Mouse (Mus musculus) myocyte (in vitro differentiated cells): ENCODE data around the gene Cpsf4l. TPM values are rescaled to one million over a fixed set of nuclear protein-coding genes. Genes with fewer than 3 reads are reported as not detected.

Experiments
- H3K27me3 ChIP-seq: one replicate; pipeline ENCODE4 v1.6.1; 2011; ENCODE audit not compliant: control insufficient read depth, insufficient read depth, insufficient read length
- H3K36me3 ChIP-seq: one replicate; pipeline ENCODE4 v1.6.1; 2011; ENCODE audit not compliant: control insufficient read depth, insufficient read depth
- H3K4me2 ChIP-seq: one replicate; pipeline ENCODE4 v1.6.1; 2011; ENCODE audit warnings: low read depth, control low read depth
- H3K4me3 ChIP-seq: one replicate; pipeline ENCODE4 v1.5.1; 2011; ENCODE audit warnings: mild to moderate bottlenecking, control low read depth, moderate library complexity
- H3K79me2 ChIP-seq: one replicate; pipeline ENCODE4 v1.6.1; 2011; ENCODE audit not compliant: control insufficient read depth, insufficient read depth
- H3ac ChIP-seq: one replicate; pipeline ENCODE4 v1.6.1; 2011; ENCODE audit not compliant: control insufficient read depth, insufficient read length
- CEBPB ChIP-seq: IDR thresholded peaks from 2 replicates; pipeline ENCODE4 v1.6.1; 2011; ENCODE audit warnings: mild to moderate bottlenecking, moderate library complexity; ENCODE audit not compliant: poor library complexity, insufficient read depth, severe bottlenecking
- E2F4 ChIP-seq: IDR thresholded peaks from one replicate; pipeline ENCODE4 v1.6.1; 2011; ENCODE audit warnings: mild to moderate bottlenecking, control low read depth, moderate library complexity; ENCODE audit not compliant: insufficient read depth
- MAX ChIP-seq: IDR thresholded peaks from one replicate; pipeline ENCODE4 v1.6.1; 2011; ENCODE audit warnings: low read depth, mild to moderate bottlenecking, control low read depth
- MYOD1 ChIP-seq, 3 experiments: IDR thresholded peaks; one replicate each; pipeline ENCODE4 v1.6.1; 2011; ENCODE audit warnings: control low read depth in 2 of 3, low read depth in 2 of 3, mild to moderate bottlenecking in 2 of 3, moderate library complexity in 1 of 3; ENCODE audit not compliant: insufficient read length in 2 of 3, control insufficient read depth in 1 of 3
- MYOG ChIP-seq, 3 experiments: IDR thresholded peaks; one replicate each; pipeline ENCODE4 v1.6.1; 2011; ENCODE audit warnings: control low read depth in 2 of 3, low read depth in 2 of 3, mild to moderate bottlenecking in 2 of 3; ENCODE audit not compliant: insufficient read length in 2 of 3, control insufficient read depth in 1 of 3, insufficient read depth in 1 of 3
- POLR2A ChIP-seq: IDR thresholded peaks from one replicate; pipeline ENCODE4 v1.6.1; 2011; ENCODE audit warnings: low read depth, mild to moderate bottlenecking, control low read depth, moderate library complexity; ENCODE audit not compliant: insufficient read length
- POLR2AphosphoS2 ChIP-seq: IDR thresholded peaks from one replicate; pipeline ENCODE4 v1.6.1; 2011; ENCODE audit warnings: low read depth, control low read depth; ENCODE audit not compliant: insufficient read length
- REST ChIP-seq: IDR thresholded peaks from one replicate; pipeline ENCODE4 v1.6.1; 2011; ENCODE audit warnings: mild to moderate bottlenecking, control low read depth, moderate library complexity; ENCODE audit not compliant: insufficient read depth, insufficient read length
- SRF ChIP-seq: IDR thresholded peaks from one replicate; pipeline ENCODE4 v1.6.1; 2011; ENCODE audit warnings: low read depth; ENCODE audit not compliant: control insufficient read depth, insufficient read length
- TCF12 ChIP-seq: IDR thresholded peaks from one replicate; pipeline ENCODE4 v1.6.1; 2011; ENCODE audit warnings: mild to moderate bottlenecking, control low read depth; ENCODE audit not compliant: poor library complexity, insufficient read depth, severe bottlenecking
- TCF3 ChIP-seq: IDR thresholded peaks from one replicate; pipeline ENCODE4 v1.6.1; 2011; ENCODE audit warnings: low read depth, control low read depth; ENCODE audit not compliant: insufficient read length
- USF1 ChIP-seq: IDR thresholded peaks from one replicate; pipeline ENCODE4 v1.6.1; 2011; ENCODE audit warnings: low read depth, mild to moderate bottlenecking, control low read depth, moderate library complexity
- polyA plus RNA-seq: library from polyadenylated mRNA; unstranded; fragments of >200 nt; fragmentation: generic; extraction: Trizol; gene quantifications from one replicate; pipeline ENCODE4 v1.2.1, GENCODE M21; 2012; ENCODE audit warnings: missing spikeins

The Cpsf4l gene
- polyA plus RNA-seq, 1 experiment, result 0.06 TPM

DNA sequence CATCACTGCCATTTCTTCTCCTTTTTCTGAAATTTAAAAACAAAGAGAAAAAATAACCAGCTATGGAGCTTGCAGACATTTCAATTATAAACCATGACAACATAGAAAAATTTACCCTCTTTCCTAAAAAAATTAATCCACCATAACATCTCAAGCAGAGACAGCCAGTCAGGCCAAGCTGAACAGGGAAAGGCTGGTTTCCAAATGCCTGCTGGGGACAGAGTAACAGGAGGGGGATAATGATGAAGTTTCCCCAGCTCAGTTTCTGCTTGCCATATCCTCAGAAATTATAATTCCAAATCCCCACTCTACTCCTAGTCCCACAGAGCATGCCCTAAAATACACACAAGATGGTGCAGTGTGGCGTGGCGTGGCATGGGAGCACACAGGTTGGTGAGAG, 32.4 kb downstream of the Cpsf4l start:
- H3K27me3 ChIP-seq, result no peaks in the 10 kb centered on the region
- H3ac ChIP-seq, result no peak overlapping the region
- H3K4me2 ChIP-seq, result no peak overlapping the region
- peaks cover 99% of the 10 kb centered on the region for H3K79me2 ChIP-seq
- no peak overlapping the region for H3K4me3 ChIP-seq
- peaks cover 9% of the 10 kb centered on the region for H3K36me3 ChIP-seq
- TF ChIP-seq E2F4 (no peak), MAX (no peak), TCF12 (no peak), MYOG (IDR thresholded peaks at IDR 0.05; ENCODE audit: control insufficient read depth in 1 of 3, insufficient read depth in 1 of 3, insufficient read length in 2 of 3, low read depth in 2 of 3) (no peak), SRF (no peak), TCF3 (no peak), CEBPB (no peak), POLR2AphosphoS2 (no peak), USF1 (no peak), MYOD1 (IDR thresholded peaks at IDR 0.05; ENCODE audit: control insufficient read depth in 1 of 3, insufficient read length in 2 of 3, low read depth in 2 of 3) (no peak), POLR2A (no peak), REST (no peak)

DNA sequence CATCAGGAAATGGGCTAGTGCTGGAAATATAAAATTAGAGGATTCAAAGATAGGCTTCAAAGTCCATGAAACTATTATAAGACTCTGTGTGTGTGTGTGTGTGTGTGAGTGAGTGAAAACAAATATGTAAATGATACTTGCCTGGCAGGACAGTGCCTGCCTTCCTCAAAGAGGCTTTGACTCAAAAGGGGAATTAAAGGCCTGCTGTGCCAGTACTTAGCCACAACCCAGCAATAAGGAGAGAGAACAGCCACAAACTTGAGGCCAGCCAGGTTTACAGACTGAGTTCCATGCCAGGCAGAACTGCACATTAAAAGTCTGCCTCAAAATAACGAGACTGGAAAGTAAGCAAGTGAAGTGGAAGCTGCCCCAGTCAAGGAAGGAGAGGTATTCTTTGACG, 33.0 kb downstream of the Cpsf4l start:
- TF ChIP-seq POLR2A (no peak), USF1 (no peak), CEBPB (no peak), E2F4 (no peak), REST (no peak), TCF12 (no peak)
- no peak overlapping the region for H3K4me3 ChIP-seq
- peaks cover 99% of the 10 kb centered on the region for H3K79me2 ChIP-seq
- H3K4me2 ChIP-seq, result no peak overlapping the region
- no peak overlapping the region for H3ac ChIP-seq
- H3K36me3 ChIP-seq, result peaks cover 9% of the 10 kb centered on the region
- no peaks in the 10 kb centered on the region for H3K27me3 ChIP-seq

DNA sequence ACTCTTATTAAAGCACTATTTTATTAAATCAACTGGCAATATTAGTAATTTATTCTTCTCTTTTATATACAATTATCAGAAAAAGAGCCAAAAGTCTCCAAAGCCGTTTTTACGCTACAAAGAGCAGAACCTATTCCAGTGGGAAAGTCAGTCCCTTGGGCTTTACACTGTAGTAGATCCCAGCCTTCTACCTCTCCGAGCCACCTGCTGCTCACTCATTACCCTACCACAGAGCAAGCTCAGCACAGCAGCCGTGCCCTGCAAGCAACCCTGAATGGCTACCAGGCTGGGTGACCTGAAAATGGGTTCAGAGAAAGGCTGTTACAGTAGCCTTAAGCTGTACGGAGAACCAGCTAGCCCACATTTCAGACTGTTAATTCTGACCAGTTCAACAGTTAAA, 35.2 kb downstream of the Cpsf4l start:
- H3K27me3 ChIP-seq, result no peaks in the 10 kb centered on the region
- H3K36me3 ChIP-seq, result peaks cover 20% of the 10 kb centered on the region
- TF ChIP-seq MYOG (IDR thresholded peaks at IDR 0.05; ENCODE audit: control insufficient read depth in 1 of 3, insufficient read depth in 1 of 3, insufficient read length in 2 of 3, low read depth in 2 of 3), result no peak
- TF ChIP-seq TCF3, result no peak
- TF ChIP-seq REST, result no peak
- no peak for TF ChIP-seq POLR2AphosphoS2
- no peak for TF ChIP-seq MYOD1 (IDR thresholded peaks at IDR 0.05; ENCODE audit: control insufficient read depth in 1 of 3, insufficient read length in 2 of 3, low read depth in 2 of 3)
- no peak for TF ChIP-seq MAX
- no peak for TF ChIP-seq SRF
- no peak for TF ChIP-seq CEBPB
- no peak for TF ChIP-seq TCF12
- TF ChIP-seq USF1, result no peak
- TF ChIP-seq POLR2A, result no peak
- no peak overlapping the region for H3ac ChIP-seq
- no peak overlapping the region for H3K4me2 ChIP-seq
- H3K4me3 ChIP-seq, result no peak overlapping the region
- peaks cover 98% of the 10 kb centered on the region for H3K79me2 ChIP-seq

DNA sequence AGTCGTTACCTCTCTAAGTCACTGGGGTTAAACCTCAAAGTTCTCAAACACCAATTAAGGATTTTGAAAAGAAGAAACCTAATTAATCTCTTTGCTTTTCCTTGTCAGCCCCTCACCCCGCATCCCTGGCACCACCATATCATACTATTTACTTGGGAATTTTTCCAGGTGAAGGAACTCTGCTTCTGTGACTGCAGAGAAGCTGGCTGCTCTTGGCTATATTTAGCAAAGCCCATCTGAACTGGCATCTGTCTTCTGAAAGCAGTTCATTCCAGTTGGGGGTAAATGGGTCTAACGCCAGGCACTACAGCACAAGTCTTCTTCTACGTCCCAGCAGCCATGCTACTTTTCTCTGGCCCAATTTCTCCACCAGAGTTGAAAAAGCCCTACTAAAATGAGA, 36.2 kb downstream of the Cpsf4l start:
- Histone ChIP-seq H3K4me2 (peak overlapping the region; percentile 12), H3ac (no peak overlapping the region), H3K4me3 (no peak overlapping the region), H3K36me3 (peaks cover 20% of the 10 kb centered on the region), H3K27me3 (no peaks in the 10 kb centered on the region), H3K79me2 (peaks cover 98% of the 10 kb centered on the region)
- TF ChIP-seq POLR2A (no peak), TCF12 (no peak), POLR2AphosphoS2 (no peak), MAX (no peak), SRF (no peak), REST (no peak), E2F4 (no peak), MYOG (IDR thresholded peaks at IDR 0.05; ENCODE audit: control insufficient read depth in 1 of 3, insufficient read depth in 1 of 3, insufficient read length in 2 of 3, low read depth in 2 of 3) (no peak), CEBPB (no peak), TCF3 (no peak), USF1 (no peak), MYOD1 (IDR thresholded peaks at IDR 0.05; ENCODE audit: control insufficient read depth in 1 of 3, insufficient read length in 2 of 3, low read depth in 2 of 3) (no peak)

- H3K4me3 ChIP-seq, result no peak overlapping the region
- TF ChIP-seq USF1 (no peak), MAX (no peak), TCF3 (no peak), REST (no peak), MYOD1 (IDR thresholded peaks at IDR 0.05; ENCODE audit: control insufficient read depth in 1 of 3, insufficient read length in 2 of 3, low read depth in 2 of 3) (no peak), E2F4 (no peak), TCF12 (no peak), MYOG (IDR thresholded peaks at IDR 0.05; ENCODE audit: control insufficient read depth in 1 of 3, insufficient read depth in 1 of 3, insufficient read length in 2 of 3, low read depth in 2 of 3) (no peak), SRF (no peak), POLR2A (no peak), POLR2AphosphoS2 (no peak), CEBPB (no peak)
Measured at GRCm38 (mm10) chr11:113669711-113670110, 40.1 kb downstream of the Cpsf4l start.

More at GRCm38 (mm10) chr11:113669711-113670110, 40.1 kb downstream of the Cpsf4l start:
- Histone ChIP-seq H3K36me3 (peaks cover 16% of the 10 kb centered on the region), H3K4me2 (no peak overlapping the region), H3ac (no peak overlapping the region), H3K27me3 (no peaks in the 10 kb centered on the region), H3K79me2 (peaks cover 80% of the 10 kb centered on the region)
